Mouse (Mus musculus) forebrain, embryonic 11.5 days (tissue): ENCODE measurements around the gene Rps27rt. TPM values are rescaled to one million over a fixed set of nuclear protein-coding genes. Genes with fewer than 3 reads are reported as not detected.

Experiments
- ATAC-seq: fragments of 200-750 bp; cut with Nextera tagmentation; replicated peaks from 2 replicates; pipeline ENCODE4 v1.8.0; 2017; ENCODE audit warnings: moderate TSS enrichment; ENCODE audit not compliant: low FRiP score
- DNase-seq: peaks from one replicate; pipeline ENCODE4 v3.0.0-alpha.2; 2017; ENCODE audit warnings: low spot score
- H3K27ac ChIP-seq: fragments of 300-500 bp; sonication (generic); 2 replicates; pipeline ENCODE4 v1.5.1; 2014; ENCODE audit warnings: low read depth, low read length
- H3K27me3 ChIP-seq: fragments of 300-500 bp; sonication (generic); 2 replicates; pipeline ENCODE4 v1.6.1; 2014; ENCODE audit warnings: mild to moderate bottlenecking, low read length, mixed read lengths; ENCODE audit not compliant: control insufficient read depth, insufficient read depth
- H3K36me3 ChIP-seq: fragments of 300-500 bp; sonication (generic); 2 replicates; pipeline ENCODE4 v1.6.1; 2014; ENCODE audit warnings: mild to moderate bottlenecking, low read length, moderate library complexity, mixed read lengths; ENCODE audit not compliant: control insufficient read depth, insufficient read depth
- H3K4me1 ChIP-seq: fragments of 300-500 bp; sonication (generic); replicated peaks from 2 replicates; pipeline ENCODE4 v1.6.1; 2014; ENCODE audit warnings: low read length, mixed read lengths; ENCODE audit not compliant: control insufficient read depth, insufficient read depth
- H3K4me2 ChIP-seq: fragments of 300-500 bp; sonication (generic); 2 replicates; pipeline ENCODE4 v1.6.1; 2014; ENCODE audit warnings: low read depth, mild to moderate bottlenecking, low read length, moderate library complexity, mixed read lengths; ENCODE audit not compliant: severe bottlenecking
- H3K4me3 ChIP-seq: fragments of 300-500 bp; sonication (generic); 2 replicates; pipeline ENCODE4 v1.5.1; 2014; ENCODE audit warnings: low read depth, low read length
- H3K9ac ChIP-seq: fragments of 300-500 bp; sonication (generic); 2 replicates; pipeline ENCODE4 v1.6.1; 2014; ENCODE audit warnings: low read length
- H3K9me3 ChIP-seq: fragments of 300-500 bp; sonication (generic); 2 replicates; pipeline ENCODE4 v1.6.1; 2016; ENCODE audit warnings: low read length, mixed read lengths; ENCODE audit not compliant: control insufficient read depth
- WGBS: fragments of 180-500 bp; shearing (Covaris S2); extraction: QIAGEN DNeasy Blood & Tissue Kit; methylation state at CpG from one replicate; pipeline ENCODE4 v1.1.7; 2014; 5-methylcytosine and 5-hydroxymethylcytosine counted together
- polyA plus RNA-seq: library from polyadenylated mRNA; unstranded; fragments of >200 nt; fragmentation: Nextera tagmentation; extraction: Ambion mirVana; gene quantifications from 2 replicates; pipeline ENCODE4 v1.2.1, GENCODE M21; 2014

Rps27rt gene
- polyA plus RNA-seq, 1 experiment from 2014 or later, result 355 TPM

DNA sequence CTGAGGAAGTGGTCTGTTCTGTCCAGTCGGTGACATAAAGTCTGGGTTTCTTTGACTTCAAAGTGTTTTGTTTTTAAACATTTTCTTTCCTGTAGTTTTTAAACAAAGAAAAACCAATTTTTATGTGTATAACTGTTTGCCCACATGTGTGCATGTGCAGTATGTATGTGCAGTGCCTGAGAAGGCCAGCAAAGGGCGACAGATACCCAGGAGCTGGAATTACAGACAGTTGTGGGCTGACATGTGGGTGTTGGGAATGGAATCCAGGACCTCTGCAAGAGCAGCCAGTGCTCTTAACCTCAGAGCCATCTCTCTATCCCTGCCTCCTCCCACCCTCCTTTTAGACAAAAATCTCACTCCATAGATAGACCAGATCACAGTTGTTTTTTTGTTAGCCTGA, 10.0 kb upstream of the Rps27rt start:
- ATAC-seq (no peak), DNase-seq (no peak)
- H3K4me1 ChIP-seq, result no peaks in the 10 kb centered on the region
- 88% methylated on average over 2 of the region's 2 CpGs for WGBS
- no peaks in the 10 kb centered on the region for H3K36me3 ChIP-seq
- no peak overlapping the region for H3K4me2 ChIP-seq
- H3K9ac ChIP-seq, result no peak overlapping the region
- no peaks in the 10 kb centered on the region for H3K27me3 ChIP-seq
- H3K9me3 ChIP-seq, result no peaks in the 10 kb centered on the region
- H3K4me3 ChIP-seq, result no peak overlapping the region
- H3K27ac ChIP-seq, result no peak overlapping the region

DNA sequence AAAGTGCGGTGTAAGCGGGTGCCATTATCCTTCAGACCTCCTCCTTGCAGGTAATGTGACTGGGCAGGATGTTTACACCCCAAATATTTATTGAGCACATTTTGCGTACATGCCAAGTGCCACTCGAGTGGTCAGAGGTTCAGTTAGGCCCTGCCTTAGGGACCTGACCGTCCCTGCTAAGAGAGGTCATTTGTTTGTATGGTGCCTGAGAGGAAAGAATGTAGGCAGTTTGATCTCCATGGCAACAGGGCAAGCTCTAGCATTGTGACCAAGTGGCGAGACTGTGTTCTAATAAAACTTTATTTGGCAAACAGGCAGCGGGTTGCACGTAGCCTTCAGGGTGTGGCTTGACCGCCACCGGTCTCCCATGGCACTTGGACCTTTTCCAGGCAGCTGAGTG, 7.9 kb upstream of the Rps27rt start:
- Histone ChIP-seq H3K4me2 (no peak overlapping the region), H3K4me1 (no peaks in the 10 kb centered on the region), H3K9ac (no peak overlapping the region), H3K27ac (no peak overlapping the region), H3K4me3 (no peak overlapping the region), H3K27me3 (no peaks in the 10 kb centered on the region), H3K36me3 (no peaks in the 10 kb centered on the region), H3K9me3 (no peaks in the 10 kb centered on the region)
- DNase-seq (no peak), ATAC-seq (no peak)
- 81% methylated on average over 10 of the region's 10 CpGs for WGBS

DNA sequence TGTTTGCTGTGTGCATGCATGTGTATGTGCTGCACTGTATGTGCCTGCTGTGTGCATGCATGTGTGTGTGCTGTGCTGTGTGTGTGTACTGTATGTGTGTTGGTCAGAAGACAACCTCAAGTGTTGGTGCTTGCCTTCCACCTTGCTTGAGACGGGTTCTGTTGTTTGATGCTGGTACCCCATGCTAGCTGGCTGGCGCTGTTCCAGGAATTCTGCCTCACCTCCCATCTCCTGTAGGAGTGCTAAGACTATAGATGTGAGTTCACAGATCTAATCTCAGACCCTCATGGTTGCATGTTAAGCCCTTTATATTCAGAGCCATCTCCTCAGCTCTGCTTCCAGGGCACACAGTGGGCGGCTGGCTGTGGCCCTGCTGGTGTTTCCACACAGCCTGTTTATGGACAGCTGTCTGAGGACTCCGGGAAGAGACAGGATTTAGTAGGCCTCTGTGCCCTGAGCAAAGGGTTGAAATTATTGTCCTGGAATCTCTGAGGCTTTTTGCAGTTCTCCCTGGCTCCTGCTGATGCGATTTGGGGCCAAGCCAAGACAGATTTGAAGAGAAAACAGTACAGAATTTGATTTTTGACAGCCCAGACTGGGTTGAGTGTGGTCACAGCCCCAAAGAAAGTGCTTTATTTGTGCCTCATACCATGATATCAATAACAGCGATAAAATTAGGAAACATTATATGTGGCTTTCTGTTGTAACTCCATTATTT, 6.2 kb upstream of the Rps27rt start:
- H3K27ac ChIP-seq, result no peak overlapping the region
- H3K9ac ChIP-seq, result no peak overlapping the region
- H3K4me1 ChIP-seq, result no peaks in the 10 kb centered on the region
- H3K36me3 ChIP-seq, result no peaks in the 10 kb centered on the region
- no peaks in the 10 kb centered on the region for H3K9me3 ChIP-seq
- ATAC-seq, result no peak
- DNase-seq, result no peak
- H3K4me2 ChIP-seq, result no peak overlapping the region
- 80% methylated on average over 6 of the region's 6 CpGs for WGBS
- no peaks in the 10 kb centered on the region for H3K27me3 ChIP-seq
- H3K4me3 ChIP-seq, result no peak overlapping the region

DNA sequence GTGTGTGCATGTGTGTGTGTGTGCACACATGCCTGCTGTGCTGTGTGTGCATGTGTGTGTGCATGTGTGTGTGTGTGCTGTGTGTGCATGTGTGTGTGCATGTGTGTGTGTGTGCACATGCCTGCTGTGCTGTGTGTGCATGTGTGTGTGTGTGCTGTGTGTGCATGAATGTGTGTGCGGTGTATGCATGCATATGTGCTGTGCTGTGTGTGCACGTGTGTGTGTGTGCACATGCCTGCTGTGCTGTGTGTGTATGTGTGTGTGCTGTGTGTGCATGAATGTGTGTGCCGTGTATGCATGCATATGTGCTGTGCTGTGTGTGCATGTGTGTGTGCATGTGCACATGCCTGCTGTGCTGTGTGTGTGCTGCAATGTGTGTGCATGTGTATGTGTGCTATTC, 5.5 kb upstream of the Rps27rt start:
- H3K9me3 ChIP-seq, result no peaks in the 10 kb centered on the region
- no peak overlapping the region for H3K9ac ChIP-seq
- WGBS, result 91% methylated on average over 3 of the region's 3 CpGs
- no peak overlapping the region for H3K4me3 ChIP-seq
- no peak for ATAC-seq
- no peak overlapping the region for H3K27ac ChIP-seq
- H3K4me2 ChIP-seq, result no peak overlapping the region
- H3K36me3 ChIP-seq, result no peaks in the 10 kb centered on the region
- no peaks in the 10 kb centered on the region for H3K4me1 ChIP-seq
- H3K27me3 ChIP-seq, result no peaks in the 10 kb centered on the region
- DNase-seq, result no peak

DNA sequence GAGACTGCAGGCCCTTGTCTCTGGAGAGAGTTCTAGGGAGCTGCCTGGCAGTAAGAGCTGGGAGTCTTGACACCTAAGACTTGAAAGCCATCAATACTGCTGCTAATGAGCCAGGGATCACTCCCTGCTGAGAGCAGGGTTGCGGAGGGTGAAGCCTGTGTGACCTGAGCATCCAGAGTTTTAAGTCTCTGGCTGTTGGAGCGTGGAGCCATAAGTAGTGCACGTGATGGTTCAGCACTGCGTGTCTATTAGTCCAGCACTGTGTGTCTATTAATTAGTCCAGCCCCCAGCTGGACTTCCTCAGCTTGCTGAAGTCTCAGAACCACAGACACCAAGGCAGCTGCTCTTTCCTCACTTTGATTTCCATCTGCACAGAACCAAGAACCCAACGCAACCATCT, 3.8 kb upstream of the Rps27rt start:
- Histone ChIP-seq H3K36me3 (no peaks in the 10 kb centered on the region), H3K9me3 (no peaks in the 10 kb centered on the region), H3K9ac (no peak overlapping the region), H3K27me3 (no peaks in the 10 kb centered on the region), H3K4me2 (no peak overlapping the region), H3K27ac (no peak overlapping the region), H3K4me3 (no peak overlapping the region), H3K4me1 (no peaks in the 10 kb centered on the region)
- whole genome bisulfite sequencing, result 82% methylated on average over 5 of the region's 5 CpGs
- DNase-seq (no peak), ATAC-seq (no peak)

DNA sequence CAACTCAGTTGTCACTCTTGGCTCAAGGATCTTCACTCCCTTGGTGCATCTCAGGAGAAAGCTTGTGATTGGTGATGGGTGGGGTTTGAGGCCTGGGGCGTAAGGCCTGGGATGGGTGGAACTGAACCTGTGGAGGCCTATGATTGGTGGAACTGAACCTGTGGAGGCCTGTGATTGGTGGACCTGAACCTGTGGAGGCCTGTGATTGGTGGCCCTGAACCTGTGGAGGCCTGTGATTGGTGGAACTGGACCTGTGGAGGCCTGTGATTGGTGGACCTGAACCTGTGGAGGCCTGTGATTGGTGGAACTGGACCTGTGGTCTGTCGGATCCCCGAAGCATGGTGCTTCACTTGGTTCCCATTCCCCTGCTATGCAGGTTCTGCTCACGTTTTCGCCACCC, 3.2 kb upstream of the Rps27rt start:
- H3K4me2 ChIP-seq, result no peak overlapping the region
- no peaks in the 10 kb centered on the region for H3K4me1 ChIP-seq
- no peaks in the 10 kb centered on the region for H3K9me3 ChIP-seq
- no peaks in the 10 kb centered on the region for H3K36me3 ChIP-seq
- H3K27me3 ChIP-seq, result no peaks in the 10 kb centered on the region
- no peak overlapping the region for H3K9ac ChIP-seq
- H3K27ac ChIP-seq, result no peak overlapping the region
- 95% methylated on average over 5 of the region's 5 CpGs for WGBS
- ATAC-seq (no peak), DNase-seq (no peak)
- H3K4me3 ChIP-seq, result no peak overlapping the region

DNA sequence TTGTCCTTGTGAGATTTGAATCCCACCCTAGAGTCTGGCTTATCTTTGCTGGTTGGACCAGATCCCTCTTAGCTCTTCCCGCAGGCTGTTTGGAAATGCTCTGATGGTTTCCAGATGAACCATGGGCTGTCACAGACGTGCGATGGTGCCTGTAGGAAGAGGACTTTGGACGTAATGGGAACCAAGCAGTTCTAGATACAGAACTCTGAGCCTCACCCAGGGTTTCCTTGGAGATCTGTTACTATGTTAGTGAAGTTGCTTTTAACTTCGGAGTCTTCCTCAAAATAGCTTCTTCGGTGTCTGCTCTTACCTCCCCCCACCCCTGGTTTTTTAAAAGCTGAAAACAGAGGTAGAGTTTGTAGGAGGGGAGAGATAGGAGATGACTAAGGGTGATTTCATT, 2.6 kb downstream of the Rps27rt start:
- ATAC-seq (no peak), DNase-seq (no peak)
- H3K27me3 ChIP-seq, result peaks cover 3% of the 10 kb centered on the region; the same call in 1 of the 2 replicates
- no peaks in the 10 kb centered on the region for H3K9me3 ChIP-seq
- 86% methylated on average over 6 of the region's 6 CpGs for WGBS
- H3K4me1 ChIP-seq, result peaks cover 3% of the 10 kb centered on the region; the same call in 1 of the 2 replicates
- no peak overlapping the region for H3K4me3 ChIP-seq
- H3K4me2 ChIP-seq, result no peak overlapping the region
- no peaks in the 10 kb centered on the region for H3K36me3 ChIP-seq
- no peak overlapping the region for H3K9ac ChIP-seq
- no peak overlapping the region for H3K27ac ChIP-seq

DNA sequence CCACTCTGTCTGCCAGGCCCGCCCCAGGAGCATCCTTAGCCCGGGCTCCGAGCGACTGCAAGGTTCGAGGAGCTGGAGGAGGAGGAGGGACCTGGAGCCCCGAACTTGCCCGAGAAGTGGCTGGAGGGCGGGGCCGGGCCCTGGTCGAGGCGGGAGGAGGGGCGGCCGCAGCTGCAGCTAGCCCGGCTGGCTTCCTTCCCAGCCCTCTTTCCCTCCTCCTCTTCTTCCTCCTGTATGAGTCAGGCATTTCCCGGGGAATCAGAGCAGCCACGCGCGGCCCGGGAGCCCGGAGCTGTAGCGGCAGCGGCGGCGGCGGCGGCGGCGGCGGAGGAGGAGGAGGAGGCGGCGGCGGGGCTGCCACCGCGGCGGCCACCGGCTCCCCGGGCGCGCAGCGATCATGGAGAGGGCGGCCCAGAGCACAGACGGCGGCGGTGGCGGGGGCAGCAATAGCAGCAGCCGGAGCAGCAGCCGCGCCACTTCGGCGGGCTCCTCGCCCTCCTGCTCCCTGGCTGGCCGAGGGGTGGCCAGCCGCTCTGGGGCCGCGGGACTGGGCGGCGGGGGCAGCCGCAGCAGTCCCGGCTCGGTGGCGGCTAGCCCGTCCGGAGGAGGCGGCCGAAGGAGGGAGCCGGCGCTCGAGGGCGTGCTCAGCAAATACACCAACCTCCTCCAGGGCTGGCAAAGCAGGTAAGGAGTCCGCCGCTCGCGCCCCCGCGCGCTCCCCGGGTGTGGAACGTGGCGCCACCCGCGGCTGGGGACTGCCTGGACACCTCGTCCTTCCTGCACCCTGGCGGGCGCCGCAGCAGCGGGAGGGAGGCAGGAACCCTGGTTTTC, 4.0 kb downstream of the Rps27rt start, which contains the start of gene Osbpl10:
Osbpl10 (plus strand) TSS at position 289 of the 831 bp plus-strand sequence.
- Histone ChIP-seq H3K36me3 (no peaks in the 10 kb centered on the region), H3K4me1 (peaks cover 3% of the 10 kb centered on the region; the same call in 1 of the 2 replicates), H3K9me3 (no peaks in the 10 kb centered on the region), H3K27me3 (peaks cover 3% of the 10 kb centered on the region; the same call in 1 of the 2 replicates), H3K4me2 (peak within 1 kb of the TSS; percentile 93), H3K9ac (peak within 1 kb of the TSS; percentile 77), H3K27ac (no peak within 1 kb of the TSS), H3K4me3 (peak within 1 kb of the TSS; percentile 66)
- ATAC-seq, result peak; percentile 86
- WGBS, result under 1% methylated on average over 65 of the region's 86 CpGs
- DNase-seq, result peak; percentile 88
